Mouse (Mus musculus) CD8-positive naive resting alpha-beta T cell, adult 2 months (primary cell): ENCODE data around the gene Fsd1.

Source experiments
- DNase-seq, 2 experiments: peaks; one replicate each; pipeline ENCODE4 v3.0.0; 2022; ENCODE audit warnings: low read depth in 2 of 2, low spot score in 2 of 2

Fsd1 gene

DNA sequence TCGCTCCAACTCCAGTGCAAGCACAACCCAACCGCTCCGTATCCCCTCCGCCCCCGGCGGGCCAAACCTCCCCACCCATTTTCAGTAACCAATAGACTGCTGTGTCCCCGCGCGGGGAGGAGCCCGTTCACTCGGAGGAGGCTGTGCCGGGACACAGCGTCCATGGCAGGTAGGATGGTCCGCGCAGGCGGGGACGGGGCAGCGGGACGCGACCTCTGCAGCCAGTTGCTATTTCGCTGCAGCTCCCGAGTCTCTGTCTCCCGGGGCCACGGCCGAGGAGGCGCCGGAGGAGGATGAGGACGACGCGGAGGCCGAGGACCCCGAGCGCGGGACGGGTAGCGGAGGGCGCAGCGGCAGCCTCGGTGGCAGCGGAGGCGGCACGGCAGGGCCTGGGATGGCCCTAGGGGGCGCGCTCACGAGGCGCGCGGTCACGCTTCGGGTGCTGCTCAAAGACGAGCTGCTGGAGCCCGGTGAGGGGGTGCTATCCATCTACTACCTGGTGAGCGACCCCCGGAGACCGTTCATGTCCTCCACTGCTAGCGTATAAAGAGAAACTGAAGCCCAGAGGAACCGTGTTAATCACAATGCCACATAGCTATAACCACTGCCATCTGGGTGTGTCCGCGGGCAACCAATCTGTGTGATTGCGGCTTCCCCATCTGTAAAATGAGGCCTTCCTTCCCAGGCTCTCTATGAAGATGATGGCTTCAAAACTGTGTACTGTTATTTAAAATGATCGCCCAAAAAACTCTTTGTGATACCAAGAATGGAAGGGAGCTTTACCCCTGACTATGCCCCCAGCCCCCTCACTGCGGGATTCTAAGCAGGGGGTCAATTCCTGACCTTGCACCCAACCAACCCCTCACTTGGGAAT, 23.0 kb downstream of the Fsd1 start:
- peak; percentile 81 to 86 for DNase-seq

DNA sequence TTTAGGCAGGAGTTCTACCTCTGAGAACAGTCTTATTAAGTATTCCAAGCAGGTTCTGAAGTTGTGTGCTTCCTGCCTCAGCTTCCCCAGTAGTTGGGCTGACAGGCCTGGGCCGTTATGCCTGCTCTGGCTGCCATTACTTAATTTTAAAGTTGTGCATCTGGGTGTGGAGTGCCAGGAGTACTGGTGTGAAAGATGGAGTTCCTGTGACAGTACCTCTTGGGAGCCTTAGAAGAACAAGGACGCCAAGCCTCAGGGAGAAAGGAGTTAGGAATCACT, 23.6 kb downstream of the Fsd1 start:
- DNase-seq: no peak

DNA sequence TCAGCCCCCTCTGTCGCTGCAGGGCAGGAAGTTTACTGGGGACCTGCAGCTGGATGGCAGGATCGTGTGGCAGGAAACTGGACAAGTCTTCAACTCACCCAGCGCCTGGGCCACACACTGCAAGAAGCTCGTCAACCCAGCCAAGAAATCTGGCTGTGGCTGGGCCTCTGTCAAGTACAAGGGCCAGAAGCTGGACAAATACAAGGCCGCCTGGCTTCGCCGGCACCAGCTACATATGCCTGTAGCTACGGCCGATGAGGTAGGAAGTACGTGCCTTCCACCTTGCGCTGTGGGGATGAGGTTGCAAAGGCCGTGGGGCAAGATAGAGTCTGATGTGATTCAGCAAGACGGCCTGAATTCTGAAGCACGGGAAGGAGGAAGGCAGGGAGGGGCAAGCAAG, 23.9 kb downstream of the Fsd1 start:
- DNase-seq: no peak

DNA sequence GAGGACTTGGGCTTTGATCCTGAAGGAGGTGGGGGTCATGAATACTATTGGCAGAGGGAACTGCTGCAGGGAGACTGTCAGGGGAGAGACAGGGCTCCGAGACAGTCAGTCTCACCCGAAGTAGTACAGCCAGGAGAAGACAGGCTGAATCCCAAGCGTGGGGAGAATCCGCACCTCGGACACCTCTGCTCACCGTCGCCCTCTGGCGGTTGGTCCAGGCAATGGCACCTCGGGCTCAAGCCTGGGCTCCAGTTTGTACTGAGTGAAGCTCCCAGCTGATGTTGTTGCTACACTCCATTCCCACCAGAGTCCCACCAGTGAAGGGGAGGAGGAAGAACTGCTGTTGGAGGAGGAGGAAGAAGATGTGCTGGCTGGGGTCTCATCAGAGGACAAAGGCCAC, 24.4 kb downstream of the Fsd1 start:
- DNase-seq: peak; percentile 79 to 83

GRCm38 (mm10) chr17:56011441-56011840, 25.1 kb downstream of the Fsd1 start:
- no peak for DNase-seq

- DNase-seq: no peak
Measured at GRCm38 (mm10) chr17:56015293-56015692, 29.0 kb downstream of the Fsd1 start.

DNA sequence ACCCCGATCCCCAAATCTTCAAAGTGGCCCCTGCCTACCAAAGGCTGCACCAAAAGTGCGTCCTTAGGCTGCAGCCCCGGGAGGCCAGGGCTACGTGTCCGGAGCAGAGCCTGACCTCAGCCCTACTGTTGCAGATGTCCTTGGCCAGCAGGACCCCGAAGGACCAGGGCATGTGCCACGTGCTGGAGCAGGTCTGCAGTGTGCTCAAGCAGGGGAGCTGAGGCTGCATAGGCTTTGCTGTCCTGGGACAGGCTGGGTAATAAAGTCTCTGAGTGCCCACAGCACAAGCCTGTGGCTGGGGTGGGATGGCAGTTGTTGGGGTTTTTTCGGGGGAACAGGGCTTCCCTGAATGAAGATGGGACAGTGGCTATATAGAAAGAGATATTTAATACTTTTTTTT, 30.1 kb downstream of the Fsd1 start:
- DNase-seq: no peak

- DNase-seq: no peak
Measured at GRCm38 (mm10) chr17:56016793-56017785, 30.8 kb downstream of the Fsd1 start.

GRCm38 (mm10) chr17:56017848-56018247, 31.5 kb downstream of the Fsd1 start:
- DNase-seq: no peak

DNA sequence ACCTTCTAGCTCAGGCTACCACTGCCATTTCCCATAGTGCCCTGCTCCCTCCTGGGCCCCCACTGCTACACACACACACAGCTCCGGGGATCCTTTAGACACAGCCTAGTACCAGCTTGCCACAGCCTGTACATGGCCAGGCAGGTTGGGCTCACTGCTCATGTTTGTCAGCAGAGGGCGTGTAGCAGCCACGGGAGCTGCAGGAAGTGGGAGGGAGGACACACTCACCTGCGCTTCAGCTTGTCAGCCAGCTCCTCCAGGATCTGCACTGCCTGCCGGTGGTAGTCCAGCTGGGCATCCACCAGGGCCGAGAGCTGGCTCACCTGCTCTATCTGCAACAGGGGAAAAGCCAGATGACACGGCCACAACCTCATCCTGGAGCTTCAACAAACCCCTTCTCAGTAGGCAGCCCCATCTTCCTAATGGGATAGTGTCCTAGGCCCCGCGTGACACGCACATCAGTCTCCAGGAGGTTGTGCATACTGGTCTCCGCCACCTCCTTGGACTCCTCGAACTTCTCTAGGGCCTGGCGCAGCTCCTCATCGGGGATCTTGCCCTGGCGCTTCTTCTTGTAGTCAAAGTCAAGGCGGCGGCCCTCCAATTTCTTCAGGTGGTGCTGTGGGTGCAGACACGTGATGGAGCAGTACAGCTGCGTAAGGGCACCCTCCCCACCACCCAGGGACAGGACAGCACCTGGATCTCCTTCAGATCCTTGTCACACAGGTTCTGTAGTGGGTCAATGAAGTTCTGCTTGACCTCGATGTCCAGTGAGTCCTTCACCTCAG, 32.2 kb downstream of the Fsd1 start:
- peak; percentile 50 to 68 for DNase-seq

DNA sequence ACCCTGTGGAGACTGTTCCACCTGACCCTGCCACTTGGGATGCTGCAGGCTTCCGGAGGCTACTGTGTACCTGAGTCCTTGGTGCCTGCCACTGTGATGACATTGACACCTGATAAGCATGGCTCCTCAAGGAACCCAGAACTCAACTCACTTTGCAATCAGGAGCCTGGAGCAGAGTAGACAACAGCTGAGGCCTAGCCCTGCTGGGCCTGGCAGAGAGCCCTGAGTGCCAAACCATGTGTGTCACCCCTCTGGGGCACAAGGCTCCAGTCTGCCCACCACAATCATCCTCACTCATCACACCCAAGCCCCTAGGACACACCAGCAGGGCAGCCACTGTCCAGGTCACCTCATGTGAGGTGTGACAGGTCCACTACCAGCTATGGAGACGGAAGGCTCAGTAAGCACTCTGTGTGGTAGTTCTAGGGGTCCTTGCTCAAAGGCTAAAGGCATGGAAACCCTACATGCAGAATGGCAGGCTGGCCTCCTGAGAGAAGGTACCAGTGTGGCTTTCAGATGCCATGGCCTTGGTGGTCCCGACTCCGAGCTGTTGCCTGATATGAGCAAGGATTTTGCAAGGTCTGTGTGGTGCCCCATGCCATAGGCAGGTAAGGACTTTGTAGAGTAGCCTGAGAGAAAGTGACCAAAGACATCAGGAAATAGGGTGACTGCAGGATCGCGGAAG, 34.2 kb downstream of the Fsd1 start:
- no peak for DNase-seq

- DNase-seq: peak in 1 of 2 experiments; percentile 51
Measured at GRCm38 (mm10) chr17:56021161-56021910, 35.0 kb downstream of the Fsd1 start.

DNA sequence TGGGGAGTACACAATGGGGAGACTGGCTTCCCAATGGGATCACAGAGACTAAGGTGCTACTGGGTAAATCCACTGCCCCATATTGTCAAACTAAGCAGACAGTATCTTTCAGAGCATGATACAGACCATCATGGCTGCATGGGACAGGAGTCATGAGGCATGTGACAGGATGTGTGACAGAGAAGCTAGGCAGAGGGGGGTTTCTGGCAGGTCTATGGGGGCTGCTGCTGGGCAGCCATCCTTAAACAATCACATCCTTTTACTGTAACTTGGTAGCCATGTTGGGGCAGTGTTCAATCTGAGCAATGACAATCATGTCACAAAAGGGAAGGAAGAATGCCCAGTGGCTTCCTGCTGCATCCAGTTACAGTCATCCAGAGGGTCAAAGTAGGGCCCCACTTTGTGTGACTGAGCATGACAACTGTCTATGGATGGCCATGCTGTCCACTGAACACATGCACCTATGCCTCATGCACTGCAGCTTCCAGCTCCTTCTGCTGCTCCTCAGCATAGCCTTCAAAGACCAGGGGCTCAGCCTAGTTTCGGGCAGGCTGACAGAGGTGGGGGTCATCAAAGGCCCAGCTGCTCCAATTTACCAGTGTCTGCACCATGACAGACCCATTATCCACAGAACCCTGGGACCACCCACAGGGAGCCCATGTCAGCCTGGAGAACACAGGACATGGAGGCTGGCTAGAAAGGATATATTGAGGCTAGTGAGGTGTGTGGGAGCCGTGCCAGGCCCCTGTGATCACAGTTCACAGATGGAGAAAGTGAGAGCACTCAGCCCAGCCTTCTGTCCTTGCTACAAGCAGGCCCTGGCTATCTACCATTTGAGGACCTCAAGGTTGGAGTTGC, 36.1 kb downstream of the Fsd1 start:
- DNase-seq: peak in 1 of 2 experiments; percentile 36

GRCm38 (mm10) chr17:56022989-56023290, 36.6 kb downstream of the Fsd1 start:
- DNase-seq: no peak

DNA sequence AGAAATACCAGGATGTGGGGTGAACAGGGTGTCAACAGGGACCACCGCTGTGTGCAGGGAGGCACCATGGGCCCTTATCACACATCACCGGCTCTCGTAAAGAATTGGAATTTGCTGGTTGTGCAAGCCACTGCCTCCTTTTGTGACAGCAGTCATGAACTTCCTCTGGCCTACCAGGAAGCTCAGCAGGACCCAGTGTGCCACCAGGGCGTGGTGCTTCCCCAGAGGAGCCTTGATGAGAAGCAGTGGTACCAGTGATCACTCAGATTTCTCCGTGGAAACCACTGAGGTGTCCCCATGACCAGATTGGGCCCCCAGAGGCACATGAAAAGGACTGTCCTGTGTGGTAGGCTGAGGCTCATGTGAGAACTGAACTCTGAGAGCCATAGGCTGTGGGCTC, 37.1 kb downstream of the Fsd1 start:
- DNase-seq: no peak

DNA sequence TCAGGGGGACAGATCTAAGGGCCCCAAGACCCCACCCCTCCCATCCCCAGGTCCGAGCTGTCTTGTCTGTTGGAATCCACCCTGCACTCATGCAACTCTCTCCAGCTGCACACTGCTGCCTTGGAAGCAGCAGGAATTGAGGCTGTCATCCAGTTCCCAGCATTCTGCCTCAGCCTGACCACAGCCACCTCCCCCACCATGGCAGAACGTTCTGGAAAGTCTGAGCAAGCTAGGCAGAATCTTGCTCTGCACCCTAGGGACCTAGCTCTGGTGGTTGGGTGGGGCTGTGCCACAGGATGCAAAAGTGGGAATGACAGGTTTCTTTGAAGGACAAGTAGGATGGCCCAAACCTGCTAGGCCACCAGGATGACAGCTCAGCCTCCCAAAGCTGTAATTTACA, 38.2 kb downstream of the Fsd1 start:
- DNase-seq: no peak

DNA sequence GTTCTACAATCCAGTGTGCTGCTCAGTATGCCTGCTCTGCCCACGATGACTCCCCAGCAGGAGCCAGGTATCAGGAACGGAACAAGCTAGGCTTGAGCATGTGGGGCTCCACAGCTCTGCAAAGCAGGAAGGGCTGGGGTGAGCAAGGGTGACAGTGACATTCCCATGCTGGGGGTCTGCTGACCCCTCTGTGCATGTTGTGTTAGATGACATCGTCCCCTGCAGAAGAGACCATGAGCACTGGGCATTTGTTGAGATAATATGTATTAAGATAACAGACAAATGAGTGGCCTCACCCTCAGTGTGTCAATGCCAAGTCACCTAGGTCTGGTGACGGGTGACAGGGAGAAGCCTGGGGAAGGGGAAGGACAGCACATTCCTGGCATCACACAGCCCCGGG, 38.6 kb downstream of the Fsd1 start:
- DNase-seq: no peak

DNA sequence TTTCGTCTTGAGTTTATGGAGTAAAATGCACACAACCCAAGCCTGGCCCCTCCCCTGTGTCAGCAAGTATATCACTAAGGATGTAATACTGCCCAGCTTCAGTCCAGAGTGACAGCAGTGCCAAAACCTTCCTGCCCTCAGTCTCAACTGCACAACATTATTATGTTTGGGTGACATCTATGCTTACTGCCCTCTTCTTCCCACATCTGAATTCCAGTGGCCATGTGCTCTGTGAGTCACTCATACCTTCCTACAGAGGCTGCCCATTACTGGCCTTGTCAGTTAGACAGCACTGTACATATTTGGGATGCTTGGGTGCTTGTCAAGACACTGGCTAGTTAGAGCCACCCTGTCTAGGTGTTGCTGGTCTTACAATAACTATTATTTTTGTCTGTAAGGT, 40.0 kb downstream of the Fsd1 start:
- no peak for DNase-seq

- DNase-seq: no peak
Measured at GRCm38 (mm10) chr17:56026881-56027280, 40.6 kb downstream of the Fsd1 start.
